Mouse (Mus musculus): ENCODE data around the gene Mea1. TPM values are rescaled to one million over a fixed set of nuclear protein-coding genes. Genes with fewer than 3 reads are reported as not detected.
A peak's percentile ranks its signal among the peaks of the same experiment; 100 is the strongest.

The Mea1 gene
- polyA plus RNA-seq, 3 experiments from 2014 or later = 162 to 181 (median 163) TPM

DNA sequence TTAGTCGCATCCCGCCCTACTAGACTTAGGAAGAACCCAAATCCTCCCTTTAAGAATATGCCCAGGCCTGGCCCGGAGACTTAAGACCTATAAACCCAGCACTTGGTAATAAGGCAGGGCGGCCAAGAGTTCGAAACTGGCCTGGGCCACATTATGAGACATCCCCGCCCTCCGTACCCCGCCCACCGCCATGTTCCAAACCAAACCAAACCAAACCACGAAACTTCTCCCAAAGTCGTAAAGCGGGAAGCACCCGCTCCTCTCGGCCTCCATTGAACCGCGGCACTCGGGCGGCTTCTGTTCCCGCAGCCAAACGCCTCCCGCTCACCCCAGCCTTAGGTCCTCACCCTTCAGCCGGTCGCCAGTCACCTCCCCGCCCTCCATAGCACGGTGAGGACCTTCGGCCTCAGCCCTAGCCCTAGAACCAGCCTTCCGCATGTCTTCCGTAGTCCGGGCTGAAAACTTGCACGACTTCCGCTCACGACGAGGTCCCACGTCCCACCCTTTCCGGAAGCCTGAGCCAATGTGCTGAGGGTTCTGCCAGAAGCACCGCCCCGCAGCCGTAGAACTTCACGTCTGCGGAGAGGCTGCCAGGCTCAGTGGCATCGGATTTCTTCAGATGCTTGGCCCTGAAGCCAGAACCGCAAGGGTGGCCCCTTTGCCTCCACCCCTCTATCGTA, 4.6 kb upstream of the Mea1 start, which contains the start of gene Rrp36:
Gene Rrp36, minus strand, starts transcription at position 503 of the 680 bp plus-strand sequence.
- ATAC-seq = peak; percentile 100

DNA sequence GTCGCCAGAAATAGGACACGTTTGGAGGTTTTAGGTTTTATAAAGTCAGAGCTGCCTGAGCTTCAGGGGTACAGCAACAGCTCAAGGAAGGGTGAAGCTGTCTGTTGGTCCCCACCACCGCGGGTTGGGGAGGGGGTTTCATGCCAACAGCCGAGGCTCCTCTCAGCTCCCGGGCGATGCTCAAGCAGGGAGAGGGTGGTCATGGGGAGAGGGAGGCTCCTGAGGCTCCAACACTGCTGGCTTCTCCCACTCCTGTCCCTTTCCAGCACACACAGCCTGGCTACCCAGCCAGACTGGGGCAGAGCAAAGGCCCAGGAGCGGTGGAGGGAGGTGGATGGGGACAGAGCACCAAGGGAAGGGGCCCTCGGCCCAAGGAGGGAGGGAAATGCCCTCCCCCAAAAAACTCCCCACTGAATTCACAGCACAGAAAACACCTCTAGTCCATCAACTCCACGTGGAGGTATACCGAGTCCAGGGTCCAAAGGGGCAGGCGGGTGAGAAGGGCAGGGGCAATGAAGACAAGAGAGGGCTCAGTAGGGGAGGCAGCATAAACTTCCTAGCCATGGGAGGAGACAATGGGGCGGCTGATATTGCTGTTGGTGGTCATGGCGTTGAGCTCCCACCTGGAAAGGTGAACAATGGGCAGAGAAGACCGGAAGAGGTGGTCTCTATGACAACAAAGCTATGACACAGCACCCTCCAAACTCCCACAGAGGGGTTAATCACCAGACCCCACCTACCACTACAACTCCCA, 3.9 kb upstream of the Mea1 start:
- ATAC-seq = peak; percentile 18

DNA sequence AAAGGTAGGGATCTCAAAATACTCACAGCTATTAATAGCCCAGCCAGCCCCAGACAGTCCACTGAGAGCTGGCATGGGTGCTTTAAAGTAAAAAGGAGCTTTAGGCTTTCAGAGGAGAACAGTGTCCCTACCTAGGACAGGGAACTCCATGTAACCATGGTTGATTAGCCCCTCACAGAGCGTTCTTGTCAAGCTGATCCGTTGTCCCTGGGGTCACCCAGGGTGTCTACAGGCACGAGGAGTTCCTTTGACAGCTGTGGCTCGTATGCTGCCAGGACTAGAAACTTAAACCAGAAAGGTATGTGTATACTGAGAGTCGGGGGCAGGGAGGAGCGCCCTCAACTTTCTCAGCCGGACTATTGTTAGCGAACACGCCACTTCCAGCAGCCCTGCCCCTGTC, 318 bp downstream of the Mea1 start:
- no peak for ATAC-seq

DNA sequence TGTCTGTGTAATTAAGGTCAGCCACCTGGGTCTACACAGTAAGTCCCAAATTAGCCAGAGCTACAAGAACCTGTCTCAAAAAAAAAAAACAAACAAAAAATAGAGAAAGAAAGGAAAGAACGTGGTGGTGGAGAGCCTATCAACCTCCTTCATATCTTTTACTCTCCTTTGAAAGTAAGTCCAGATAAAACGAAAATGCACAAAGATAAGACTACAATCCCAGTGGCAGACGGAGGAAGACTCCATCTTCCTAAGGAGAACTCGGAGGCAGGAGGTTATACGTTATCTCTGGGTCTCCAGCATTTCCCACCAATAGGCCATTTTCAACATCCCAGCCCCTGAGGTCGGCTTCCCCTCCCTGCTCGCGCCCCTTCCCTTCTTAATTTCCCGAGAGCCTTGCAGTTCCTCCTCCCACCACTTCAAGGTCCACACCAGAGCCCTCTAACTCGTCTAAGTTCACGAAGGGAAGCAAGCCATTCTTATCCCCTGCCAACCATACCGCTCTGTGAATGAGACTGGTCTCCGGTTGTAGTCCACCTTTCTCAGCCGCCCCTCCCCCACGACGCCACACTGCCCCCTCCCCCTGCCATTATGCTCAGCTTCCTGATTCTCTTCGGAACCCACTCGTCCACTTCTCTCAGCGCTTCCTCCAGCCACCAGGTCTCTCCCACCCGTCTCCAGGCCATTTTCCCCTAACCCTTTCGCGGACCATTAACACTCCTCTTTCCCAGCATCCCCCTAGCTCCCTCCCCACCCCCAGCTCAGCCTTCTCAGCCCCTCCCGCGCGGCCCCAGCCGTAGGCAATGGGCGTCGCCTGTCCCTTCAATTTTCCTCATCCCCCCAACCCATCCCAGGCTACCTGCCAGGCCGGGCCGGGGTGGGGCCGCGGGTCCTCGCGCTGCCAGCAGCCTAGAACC, 1.5 kb downstream of the Mea1 start:
- ATAC-seq = no peak

DNA sequence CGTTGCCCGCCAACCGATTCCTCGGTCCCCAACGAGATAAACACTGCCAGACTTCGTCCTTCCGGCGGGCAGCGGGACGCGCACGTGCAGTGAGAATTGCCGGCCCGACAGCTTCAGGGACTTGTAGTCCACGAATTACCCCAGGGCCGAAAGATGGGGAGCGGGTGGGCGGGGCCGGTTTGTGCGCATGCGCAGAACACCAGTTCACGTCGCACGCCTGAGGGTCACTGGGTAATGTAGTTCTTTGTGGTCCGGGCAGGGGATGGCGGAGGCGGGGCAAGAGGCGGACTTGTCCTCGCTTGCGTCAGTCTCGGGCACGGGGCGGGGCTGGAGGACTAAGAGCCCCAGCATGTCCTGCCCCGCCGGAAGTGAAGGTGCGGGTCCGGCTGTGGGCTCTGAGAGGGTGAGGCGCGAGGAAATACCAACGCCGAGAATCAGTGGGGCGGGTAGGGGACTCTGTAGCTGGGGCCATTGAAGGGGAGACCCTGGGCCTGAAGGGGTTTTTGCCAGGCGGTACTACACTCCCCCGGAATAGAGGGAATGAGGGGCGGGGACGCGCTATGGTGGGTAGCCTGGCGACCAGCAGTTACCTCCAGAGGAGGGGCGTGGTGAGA, 2.3 kb downstream of the Mea1 start, which contains the start of gene Klhdc3:
Gene Klhdc3, minus strand, starts transcription at position 155 of the 614 bp plus-strand sequence.
- ATAC-seq = peak; percentile 98

DNA sequence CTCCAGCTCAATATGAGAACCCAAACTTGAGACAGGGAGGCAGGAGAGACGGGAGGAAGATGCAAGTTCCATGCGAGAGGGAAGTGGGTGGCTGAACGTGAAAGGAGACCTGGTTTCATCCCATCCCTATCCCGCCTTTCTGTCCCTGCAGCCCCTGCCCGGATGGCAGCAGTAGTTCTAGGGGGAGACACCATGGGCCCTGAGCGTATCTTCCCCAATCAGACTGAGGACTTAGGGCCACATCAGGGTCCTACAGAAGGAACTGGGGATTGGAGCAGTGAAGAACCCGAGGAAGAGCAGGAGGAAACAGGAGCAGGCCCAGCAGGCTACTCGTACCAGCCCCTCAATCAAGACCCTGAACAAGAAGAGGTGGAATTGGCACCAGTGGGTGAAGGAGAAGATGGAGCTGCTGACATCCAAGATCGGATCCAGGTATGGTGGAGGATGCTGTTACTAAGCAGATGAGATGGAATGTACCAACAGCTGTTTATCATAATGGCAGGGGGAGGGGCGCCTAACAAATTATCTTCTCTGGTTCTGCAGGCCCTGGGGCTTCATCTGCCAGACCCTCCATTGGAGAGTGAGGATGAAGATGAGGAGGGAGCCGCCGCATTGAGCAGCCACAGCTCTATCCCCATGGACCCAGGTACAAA, 3.0 kb downstream of the Mea1 start:
- no peak for ATAC-seq

DNA sequence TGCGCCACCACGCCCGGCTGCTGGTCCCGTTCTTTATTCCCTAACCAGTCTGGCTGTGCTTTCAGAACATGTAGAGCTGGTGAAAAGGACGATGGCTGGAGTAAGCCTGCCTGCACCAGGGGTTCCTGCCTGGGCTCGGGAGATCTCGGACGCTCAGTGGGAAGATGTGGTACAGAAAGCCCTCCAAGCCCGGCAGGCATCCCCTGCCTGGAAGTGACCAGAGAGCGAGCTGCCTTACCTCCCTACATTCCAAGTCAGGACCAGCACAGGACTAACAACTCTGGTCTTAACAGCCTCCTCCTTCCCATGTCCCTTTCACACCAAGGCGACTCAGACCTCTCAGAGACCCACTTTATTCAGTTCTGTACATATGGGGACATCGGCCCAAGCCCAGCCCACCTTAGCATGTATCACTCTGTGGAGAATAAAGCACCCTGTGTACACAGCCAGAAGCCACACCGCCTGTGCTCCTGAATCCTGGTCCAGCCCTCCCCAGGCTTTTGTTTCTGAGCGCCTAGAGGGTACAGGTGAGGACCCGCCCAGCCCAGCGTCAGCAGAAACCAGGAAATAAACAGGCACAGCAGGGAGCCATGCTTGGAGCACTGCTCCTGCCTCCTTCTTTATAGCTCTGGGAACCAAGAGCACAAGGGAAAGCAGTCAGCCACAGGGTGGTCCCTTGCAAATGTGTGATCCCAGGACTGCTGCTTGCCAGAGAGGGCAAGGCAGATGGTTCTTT, 4.2 kb downstream of the Mea1 start:
- ATAC-seq = no peak

DNA sequence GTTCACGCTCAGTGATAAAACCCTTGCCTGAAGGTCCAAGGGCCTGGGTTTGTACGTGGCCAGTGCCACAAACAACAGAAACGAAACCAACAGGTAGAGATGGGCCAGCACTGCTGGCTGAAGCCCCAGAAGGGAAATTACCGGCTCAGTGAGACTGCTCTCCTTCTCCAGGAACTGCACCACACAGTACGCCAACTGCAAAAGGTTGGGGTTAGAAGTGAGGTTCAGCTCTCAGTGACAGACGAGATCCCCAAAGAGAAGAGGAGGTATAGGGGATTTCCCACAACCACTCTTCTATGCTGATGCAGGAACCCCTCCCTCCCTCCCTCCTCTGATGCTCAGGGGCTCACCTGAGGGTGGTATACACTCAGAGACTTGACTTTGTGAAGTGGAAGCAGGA, 7.3 kb downstream of the Mea1 start:
- ATAC-seq = peak; percentile 79

DNA sequence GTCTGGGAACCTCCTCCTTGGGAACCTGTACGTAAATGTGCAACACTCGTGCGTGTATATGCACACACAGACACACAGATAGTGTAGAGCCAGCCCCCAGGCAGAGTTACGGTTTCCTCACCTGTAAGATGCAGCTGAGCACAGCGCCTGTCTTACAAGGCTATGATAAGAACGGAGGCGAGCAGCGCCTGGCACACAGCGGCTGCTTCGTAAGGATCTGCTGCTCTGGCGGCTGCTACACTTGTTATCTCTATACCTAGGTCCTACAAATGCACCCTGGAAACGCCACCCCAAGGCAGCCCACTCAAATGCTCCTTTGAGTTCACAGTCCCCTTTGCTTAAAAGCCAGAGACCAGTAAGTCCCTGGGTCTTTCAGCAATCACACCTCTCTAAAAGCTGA, 12.1 kb downstream of the Mea1 start:
- ATAC-seq = no peak

DNA sequence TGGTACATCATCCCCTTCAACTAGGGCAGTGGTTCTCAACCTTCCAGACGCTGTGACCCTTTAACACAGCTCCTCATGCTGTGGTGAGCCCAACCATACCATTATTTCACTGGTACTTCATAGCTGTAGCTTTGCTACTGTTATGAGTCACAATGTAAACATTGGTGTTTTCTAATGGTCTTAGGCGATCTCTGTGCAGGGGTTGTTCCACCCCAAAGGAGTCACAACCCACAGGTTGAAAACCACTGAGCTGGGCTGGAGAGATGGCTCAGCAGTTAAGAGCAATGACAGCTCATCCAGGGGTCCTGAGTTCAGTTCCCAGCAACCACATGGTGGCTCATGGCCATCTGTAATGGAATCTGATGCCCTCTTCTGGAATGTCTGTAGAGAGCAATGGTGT, 12.8 kb downstream of the Mea1 start:
- no peak for ATAC-seq

DNA sequence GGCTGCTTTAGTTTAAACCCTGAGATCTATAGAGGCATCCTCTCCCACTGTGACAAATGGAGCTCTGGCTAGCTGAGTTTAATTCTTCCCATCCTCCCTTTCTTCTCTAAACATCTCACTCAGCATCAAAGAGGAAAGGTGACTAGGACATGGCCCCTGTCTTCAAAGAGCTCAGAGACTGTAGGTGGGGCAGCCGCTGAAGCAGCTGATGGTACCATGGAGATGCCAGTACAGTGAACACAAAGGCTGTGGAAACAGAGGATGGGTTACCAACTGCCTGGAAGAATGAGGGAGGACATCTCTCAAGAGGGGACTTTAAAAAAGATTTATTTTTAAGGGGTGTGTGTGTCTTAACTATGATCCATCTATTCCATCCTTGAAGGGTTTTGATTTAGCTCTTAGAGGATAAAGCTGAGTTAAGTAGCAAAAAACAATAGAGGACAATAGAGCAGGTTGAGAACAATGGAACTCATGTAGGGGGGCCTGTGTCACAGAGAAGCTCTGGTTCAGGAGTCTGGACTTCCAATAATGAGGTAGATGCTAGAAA, 16.0 kb downstream of the Mea1 start:
- no peak for ATAC-seq

DNA sequence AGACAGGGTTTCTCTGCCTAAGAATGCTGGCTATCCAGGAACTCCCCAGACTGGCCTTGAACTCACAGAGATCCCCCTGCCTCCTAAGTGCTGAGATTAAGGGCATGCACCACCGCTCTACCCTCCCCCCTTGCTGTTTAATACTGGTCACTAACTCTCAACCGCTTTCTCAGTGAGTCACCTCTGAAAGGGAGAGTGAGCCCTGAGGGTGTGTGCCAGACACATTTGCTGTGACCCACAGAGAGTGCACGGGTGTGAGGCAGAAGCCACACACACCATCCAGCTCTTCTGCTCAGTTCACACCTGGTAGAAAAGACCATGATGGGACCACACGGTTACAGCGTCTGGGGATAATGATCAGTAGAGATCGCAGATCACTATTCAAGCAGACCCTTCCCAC, 19.9 kb downstream of the Mea1 start:
- no peak for ATAC-seq

DNA sequence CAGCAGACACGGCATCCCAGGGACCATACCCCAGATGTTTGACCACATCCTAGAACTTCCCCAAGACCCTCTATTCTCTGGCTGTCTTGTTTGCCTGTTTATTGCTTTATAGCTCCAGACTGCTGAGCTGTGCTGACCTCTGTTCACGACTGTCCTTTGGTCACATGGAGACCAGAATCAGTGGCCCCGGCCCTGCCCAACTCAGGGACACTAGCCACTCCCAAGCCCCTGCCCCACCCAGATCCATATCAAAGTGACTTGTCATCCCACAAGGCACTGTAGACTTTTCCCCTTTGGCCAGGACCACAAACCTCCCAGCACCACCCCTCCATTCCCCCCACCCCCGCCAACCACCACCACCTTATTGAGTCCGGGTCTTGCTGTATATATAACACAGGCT, 20.7 kb downstream of the Mea1 start:
- no peak for ATAC-seq

DNA sequence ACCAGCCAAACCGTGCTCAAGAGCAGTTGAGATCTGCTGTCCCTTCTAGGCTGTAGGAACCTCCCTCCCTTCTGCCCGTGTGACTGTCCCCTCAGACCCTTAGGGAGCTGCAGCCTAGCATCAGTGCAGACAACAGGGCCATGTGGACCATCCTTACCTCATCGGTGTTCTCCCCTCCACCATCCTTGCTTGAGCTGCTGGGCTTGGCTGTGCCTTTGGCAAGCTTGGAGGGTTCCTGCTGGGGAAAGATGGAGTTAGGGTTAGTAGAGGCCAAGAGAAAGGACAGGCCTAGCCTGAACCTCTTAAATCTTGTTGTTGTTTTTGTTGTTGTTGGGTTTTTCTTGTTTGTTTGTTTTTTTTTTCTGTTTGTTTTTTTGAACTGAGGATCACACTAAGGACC, 21.3 kb downstream of the Mea1 start:
- ATAC-seq = no peak

DNA sequence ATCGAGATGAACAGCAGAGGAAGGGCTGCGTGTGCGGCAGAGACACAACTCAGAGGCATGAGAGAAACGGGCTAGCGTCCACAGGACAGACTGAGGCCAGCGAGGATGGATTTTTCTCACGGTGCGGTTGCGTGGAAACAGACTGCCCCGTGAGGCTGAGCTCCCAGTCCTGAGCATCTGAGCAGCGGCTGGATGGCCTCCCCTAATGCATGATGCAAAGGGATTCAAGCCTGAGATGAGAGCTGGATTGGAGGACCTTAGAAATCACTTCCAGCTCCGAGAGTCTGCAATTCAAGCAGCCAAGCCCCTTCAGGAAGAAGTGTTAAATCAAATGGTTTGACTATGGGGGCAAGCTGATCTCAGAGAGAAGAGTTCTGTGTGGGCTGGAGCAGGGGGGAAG, 22.9 kb downstream of the Mea1 start:
- no peak for ATAC-seq

DNA sequence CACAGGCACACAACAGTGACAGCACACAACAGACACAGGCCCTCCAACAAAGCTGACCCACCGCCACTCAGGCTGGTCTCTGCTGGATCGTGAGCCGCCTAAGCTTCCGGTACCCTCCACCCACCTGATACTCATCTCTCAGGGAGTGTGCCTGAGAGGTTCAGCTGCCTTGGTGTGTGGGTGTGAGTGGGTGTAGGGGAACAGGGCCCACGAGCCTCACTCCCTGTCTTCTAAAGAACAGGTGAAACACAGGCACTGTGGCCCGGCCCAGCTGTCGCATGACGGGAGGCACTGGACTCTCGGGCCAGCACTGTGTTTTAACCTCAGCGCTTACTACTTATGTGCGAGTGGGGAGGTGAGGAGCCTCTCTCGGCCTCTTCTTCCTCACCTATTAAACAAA, 23.5 kb downstream of the Mea1 start:
- ATAC-seq = no peak

DNA sequence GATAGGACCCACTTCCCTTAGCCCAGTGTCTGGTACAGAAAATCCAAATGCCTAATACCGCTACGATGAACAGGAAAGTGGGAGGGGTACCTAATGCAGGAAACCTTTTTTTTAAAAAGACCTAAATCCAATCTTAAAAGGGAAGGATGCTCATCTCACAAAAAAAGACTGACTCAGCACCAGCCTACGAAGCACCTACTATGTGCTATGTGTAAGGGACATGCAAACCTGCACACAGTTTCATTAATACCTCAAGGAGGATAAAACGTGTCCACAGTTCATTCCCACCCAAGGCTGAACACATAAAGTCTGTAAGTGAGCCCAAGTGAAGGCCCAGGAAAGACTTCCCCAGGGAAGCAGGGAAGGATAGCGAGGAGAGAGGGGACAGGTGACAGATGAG, 23.9 kb downstream of the Mea1 start:
- no peak for ATAC-seq

DNA sequence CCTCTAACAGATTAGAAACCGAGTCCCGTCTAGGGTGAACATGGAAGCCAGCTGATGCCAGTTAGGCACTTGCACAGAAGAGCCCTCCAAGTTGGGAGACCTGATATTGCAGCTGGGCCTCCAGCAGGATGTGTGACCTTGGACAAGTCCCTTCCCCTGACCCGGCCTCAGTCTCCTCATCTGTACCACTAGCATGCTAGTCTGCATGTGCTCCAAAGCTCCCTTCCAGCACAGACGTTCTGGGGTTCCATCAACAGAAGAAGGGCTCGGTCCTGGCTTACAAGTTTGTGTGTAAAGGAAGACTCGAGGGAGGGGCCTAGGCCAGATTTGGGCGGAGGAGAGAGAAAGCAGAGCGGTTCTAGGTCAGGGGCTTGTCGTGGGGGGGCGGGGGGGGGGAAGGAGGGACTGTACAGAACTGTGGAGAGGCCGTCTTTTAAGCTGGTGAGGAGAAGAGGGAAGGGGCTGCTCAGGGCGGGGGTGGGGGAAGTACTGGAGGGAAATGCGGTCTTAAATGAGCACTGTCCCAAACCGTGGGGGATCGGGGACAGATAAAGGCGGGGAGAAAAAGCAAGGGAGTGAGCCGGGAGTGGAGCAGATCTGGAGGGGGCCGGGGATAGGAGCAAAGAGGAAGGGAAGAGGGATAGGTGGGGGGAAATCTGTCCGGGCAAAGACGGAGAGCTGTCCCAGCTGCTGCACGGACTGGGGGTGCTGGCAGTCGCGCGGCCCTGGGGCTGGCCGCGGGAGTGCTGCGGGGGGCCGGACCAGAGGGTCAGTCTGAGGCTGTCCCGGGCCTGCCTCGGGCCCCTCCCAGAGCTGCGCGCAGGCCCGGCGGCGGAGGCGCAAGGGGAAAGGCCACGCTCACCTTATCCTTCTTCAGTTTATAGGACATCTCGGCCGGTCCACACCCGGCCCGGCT, 25.6 kb downstream of the Mea1 start:
- ATAC-seq = no peak

DNA sequence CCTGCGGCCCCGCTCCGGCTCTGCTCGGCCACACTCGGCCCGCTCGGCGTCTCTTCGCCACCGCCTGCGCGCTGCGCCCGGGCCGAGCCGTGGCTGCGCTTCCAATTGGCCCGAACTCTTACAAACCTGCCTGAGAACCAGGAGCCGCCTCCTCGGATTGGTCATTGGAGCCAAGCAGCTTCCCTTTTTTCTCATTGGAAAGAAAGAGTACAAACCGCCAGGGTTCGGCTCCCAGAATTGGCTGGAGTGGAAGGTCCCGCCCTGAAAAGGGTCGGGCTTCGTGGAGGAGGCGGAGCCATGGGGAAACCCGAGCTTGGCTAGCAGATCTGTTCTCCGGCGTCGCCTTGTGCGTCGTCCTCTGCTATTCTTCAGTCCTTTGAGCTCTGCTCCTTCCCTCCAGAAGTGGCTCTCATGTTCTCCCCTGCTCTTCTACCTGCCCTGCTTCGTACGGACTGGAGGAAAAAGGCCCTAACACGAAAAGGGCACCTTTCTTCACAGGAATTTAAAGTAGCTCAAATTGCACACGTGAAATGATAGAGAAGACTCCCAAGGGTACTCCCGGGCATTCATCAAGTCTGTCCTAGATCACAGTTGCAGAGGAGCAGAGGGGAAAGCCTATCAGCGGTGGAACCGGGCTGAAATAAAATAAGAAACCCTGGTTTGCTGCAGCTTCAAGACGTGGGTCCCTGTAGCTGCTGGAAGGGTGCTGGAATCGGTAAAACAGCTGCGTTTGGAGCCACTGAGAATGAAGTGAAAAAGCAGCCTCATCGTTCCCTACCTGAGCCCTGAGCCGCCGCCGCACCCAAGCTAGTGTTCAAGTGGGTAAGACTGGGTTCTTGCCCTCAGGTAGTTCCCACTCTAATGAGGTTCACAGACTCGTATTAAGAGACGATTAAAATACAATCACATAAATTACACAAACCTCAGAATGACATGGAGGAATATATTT, 26.6 kb downstream of the Mea1 start, which contains the start of gene Ppp2r5d:
Gene Ppp2r5d, minus strand, starts transcription at position 225 of the 949 bp plus-strand sequence.
- ATAC-seq = peak; percentile 99
